Mouse (Mus musculus) cerebellum, adult 2 months (tissue): ENCODE data around the gene Alg10b.

Source experiments
- CTCF ChIP-seq: fragments of 200-500 bp; IDR thresholded peaks from 2 replicates; pipeline ENCODE4 v1.5.1; 2011; ENCODE audit warnings: low read depth, mild to moderate bottlenecking, control low read depth, low read length, moderate library complexity, borderline replicate concordance; ENCODE audit not compliant: insufficient read depth
- POLR2A ChIP-seq: fragments of 200-500 bp; IDR thresholded peaks from 2 replicates; pipeline ENCODE4 v1.6.1; 2011; ENCODE audit warnings: low read length, control low read depth, borderline replicate concordance; ENCODE audit not compliant: insufficient read depth

DNA sequence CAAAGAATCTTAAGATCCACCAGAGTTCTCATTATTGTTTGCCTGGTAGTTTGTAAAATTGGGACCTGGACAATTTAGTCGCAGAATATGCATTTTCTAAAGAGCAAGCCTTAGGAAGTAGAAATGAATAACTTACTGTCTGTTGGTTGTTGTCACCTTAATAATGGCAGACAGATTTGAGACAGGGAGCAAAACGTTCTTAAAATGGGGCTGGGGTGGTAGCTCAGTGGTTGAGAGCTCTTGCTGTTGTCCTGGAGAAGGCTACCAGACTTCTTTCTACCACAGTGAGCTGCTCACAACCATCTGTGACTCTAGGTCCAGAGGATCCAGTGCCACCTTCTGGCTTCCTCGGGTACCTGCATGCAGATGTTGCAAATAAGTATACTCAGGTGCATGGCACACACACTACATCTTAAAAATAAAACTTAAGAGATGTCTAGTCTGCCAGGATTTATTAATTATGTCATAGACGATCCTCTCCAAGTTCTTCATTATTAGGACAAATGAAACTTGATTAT is 1.0 kb downstream of the Alg10b start:
- TF ChIP-seq CTCF (peak; percentile 24; the same call in 1 of the 2 replicates), POLR2A (no peak)
